Mouse (Mus musculus) right cerebral cortex, postnatal 4 days (tissue): ENCODE results near the gene Pitx2.

Experiments used
- DNase-seq: peaks from one replicate; pipeline ENCODE4 v3.0.0-alpha.2; 2022

Pitx2 gene

DNA sequence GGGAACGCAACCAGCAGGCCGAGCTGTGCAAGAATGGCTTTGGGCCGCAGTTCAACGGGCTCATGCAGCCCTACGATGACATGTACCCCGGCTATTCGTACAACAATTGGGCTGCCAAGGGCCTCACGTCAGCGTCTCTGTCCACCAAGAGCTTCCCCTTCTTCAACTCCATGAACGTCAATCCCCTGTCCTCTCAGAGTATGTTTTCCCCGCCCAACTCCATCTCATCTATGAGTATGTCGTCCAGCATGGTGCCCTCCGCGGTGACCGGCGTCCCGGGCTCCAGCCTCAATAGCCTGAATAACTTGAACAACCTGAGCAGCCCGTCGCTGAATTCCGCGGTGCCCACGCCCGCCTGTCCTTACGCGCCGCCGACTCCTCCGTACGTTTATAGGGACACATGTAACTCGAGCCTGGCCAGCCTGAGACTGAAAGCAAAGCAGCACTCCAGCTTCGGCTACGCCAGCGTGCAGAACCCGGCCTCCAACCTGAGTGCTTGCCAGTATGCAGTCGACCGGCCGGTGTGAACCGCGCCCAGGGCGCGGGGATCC is 18.8 kb downstream of the Pitx2 start:
- no peak for DNase-seq

DNA sequence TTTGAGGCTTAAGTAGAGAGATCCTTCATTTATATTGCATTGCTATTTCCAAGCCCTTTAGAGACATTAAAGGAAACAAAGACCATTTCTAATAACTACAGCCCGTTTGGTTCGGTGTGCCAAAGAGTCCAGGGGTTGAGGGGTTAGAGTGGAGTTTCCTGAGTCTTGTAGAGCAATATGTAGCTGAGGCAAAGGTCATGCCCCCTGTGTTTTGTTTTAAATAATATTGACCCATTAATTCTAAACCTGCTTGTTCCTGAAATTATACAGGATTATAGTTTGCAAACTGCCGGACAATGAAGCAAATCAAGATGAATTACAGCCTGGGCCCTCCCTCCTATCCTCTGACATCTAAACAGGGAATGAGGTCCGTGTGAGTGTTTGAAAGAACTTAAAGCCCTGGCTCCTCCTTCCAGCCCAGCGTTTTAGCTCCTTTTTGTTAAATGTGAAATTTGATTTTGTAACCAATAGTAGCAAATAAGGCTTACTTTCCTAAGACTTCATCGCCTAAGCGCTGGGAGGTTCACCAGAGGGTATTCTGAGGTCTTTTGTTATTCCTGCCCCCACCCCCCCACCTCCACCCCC is 20.5 kb downstream of the Pitx2 start:
- DNase-seq: no peak

DNA sequence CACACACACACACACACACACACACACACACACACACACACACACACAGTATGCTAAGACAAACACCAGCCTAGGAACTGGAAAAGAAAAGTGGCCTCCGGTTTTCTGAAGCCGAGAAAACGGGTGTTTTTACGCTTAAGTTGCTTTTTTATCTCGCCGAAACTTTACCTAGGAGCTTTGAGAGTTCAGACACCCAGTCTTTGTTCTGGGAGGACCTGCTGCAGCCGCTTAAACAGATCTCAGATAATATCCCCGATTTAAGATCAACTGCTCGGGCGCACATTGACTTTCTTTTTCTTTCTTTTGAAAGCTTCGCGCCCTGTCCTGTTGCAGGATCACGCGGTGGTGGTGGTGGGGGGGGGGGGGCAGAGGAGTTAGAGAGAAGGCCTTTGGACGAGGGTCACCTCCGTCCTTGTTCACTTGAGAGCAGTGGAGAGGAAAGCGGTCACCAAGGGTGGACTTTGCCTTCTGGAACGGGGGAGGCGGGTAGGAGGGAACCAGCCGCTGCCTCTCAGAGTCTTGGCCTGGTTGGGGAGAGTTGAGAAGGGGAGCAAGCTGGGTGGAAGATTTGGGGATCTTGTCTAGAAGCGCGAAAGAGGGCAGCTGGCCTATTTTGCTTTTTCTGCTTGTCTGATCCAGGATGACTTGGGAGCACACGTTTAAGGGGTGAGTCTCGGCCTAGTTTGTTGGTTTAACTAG is 21.2 kb downstream of the Pitx2 start:
- DNase-seq: no peak

DNA sequence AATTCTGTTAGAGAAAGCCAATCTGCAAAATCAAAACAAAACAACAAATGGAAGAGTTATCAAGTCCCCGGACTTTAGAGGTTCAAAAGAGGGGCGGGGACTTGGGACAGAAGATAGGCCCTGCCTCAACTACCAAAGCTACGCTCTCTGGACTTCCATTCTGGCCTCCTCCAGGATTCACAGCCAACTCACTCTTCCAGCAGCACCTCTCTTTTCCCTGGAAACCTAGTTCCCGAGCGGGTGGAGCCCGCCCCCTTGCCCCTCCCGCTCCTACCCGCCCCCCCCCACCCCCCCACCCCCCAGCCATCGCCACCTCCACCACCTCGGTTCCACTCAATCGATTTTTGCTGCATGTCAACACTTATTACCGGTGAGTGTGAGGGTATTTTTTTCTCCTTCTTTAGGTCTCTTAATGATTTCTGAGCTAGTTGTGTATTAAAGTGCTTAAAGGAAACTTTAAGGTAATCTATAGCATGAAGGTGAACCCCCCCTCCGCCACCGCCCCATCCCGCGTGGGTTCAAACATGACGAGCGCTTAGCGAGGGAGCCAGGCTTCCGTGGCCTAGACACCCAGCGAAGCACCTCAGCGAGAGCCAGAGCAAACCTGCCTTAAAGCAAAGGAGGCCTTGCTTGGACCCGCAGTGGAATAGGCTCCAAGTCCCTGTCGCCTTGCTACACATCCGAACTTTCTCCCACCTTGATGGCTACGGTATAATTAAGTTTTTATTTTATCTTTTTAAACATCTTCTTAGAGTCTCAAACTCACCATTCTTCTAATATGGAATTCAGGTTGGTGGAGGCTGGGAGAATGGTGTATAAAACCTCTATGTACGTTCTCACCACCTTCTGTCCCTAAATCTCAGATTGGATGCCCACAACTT is 21.9 kb downstream of the Pitx2 start:
- no peak for DNase-seq

DNA sequence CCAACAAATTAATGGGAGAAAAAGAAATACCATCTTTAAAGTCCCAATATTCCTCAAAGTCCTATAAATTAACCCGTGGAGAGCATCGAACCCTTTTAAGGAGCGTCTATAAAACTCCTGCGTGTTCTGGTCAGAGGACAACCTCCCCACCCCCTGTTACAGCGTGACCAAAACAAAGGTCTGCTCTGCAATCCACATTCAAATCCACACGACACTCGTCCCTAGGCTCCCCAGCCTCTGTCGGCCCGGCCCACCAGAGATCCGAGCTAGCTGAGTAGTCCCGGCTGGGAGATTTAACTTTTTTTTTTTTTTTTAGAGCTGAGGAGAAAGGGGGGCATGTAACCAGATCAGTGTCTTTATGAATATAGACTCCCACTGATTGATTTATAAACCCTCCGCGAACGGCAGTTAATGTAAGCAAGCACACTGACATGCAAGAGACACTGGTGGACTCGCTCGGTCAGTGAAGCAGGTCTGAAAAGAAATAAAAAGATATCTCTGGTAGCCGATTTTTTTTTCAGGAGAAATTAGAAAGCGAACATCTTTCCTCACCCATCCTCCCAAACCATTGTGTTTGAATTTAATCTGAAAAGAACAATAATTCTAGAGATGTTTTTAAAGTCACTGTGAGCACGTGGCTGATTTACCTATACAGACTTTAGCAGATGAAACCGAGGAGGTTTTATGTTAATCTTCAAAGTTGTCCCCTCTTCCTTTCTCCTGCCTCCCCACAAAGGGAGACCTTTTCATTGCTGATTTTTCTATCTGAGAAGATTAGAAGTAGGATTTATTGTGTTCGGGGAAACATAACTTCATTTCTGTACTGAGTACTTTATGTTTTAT is 23.0 kb downstream of the Pitx2 start:
- no peak for DNase-seq

DNA sequence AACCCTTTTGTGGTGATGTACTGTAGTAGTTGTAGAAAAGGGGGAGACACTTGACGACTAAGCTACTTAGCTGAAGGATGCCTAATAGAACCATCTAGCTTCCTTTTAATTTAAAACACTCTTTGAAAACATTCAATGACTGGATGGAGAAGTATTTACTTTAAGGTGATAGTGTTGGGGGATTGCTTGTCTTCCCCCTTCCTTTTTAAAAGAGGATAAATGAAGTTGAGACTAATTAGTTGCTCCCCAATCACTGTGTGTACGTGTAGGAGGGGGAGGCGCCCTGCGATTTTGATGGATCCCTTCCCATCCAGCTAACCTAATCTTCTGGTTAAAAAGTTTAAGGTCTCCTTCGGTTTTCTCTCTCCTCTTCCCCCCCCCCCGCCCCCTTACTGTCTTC is 23.7 kb downstream of the Pitx2 start:
- no peak for DNase-seq

DNA sequence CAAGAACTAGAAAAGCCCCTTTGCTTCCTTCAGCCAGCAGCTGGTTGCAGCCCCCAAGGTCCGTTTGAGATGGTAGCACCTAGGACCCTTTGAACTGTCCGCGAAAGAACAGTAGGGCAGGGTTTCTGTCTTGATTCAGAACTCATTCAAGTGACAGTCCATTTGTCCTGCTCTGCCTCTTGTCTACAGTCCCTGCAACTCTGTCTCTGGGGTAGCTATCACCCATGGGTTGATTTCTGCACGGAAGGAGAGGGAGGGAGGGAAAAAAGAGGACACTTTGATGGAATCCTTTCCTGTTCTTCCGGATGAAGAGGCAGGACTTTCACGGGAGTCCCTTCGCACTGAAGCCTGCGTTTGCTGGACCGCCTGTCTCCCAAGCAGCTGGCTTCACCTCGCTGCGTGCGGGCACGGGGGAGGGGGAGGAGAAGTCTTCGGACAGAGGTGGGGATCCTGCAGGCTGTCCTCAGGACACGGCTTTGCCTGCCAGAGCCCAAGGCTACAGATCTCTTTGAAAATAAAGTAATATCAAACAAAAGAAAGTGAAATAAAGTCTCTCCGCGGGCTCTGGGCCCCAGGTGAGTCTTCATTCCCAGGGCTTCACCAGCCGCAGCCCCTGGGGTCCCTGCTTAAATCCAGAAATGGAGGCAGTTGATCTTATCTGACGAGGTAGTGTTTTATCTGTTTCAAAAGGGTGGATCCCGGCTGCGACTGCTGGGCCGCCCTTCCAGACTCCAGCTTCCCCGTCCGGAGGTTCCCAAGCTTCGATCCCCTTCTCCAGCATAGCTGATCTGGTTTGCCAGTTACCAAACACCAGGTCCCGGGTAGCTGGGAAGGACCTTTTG is 24.5 kb downstream of the Pitx2 start:
- no peak for DNase-seq

DNA sequence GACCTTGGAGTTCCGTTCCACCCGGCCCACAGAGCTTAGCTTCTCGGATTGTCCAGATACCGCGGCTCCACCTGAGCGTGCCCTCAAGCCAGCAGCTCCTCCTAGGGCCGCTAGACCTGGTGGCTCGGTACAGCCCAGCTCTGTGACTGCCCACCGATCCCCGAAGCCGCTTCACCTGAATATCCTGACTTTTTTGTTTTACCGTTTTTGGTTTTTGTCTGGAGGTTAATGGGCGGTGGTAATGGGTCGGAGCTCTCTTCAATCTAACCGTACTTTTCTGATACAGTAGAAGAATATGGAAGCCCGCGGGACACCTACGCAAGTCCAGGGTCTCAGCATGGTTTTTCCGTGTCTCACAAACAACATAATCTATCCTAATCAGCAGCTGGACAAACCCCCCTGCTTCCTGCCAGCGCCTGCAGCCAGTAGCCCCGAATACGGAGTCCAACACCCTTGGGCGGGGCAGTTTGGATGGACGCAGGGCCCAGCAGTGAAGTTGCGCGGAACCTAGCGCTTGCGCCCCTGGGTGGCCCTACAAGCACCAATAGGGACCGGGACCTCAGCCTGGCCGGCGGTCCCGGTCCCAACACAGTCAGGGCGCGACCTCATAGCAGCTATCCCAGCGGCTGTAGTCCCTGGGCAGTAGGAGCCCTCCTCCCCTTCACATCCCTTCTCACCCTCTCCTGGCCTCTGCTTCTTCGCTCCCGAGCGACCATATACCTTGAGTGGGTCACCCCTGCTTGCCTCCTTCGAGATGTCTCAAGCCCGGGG is 25.3 kb downstream of the Pitx2 start:
- no peak for DNase-seq

DNA sequence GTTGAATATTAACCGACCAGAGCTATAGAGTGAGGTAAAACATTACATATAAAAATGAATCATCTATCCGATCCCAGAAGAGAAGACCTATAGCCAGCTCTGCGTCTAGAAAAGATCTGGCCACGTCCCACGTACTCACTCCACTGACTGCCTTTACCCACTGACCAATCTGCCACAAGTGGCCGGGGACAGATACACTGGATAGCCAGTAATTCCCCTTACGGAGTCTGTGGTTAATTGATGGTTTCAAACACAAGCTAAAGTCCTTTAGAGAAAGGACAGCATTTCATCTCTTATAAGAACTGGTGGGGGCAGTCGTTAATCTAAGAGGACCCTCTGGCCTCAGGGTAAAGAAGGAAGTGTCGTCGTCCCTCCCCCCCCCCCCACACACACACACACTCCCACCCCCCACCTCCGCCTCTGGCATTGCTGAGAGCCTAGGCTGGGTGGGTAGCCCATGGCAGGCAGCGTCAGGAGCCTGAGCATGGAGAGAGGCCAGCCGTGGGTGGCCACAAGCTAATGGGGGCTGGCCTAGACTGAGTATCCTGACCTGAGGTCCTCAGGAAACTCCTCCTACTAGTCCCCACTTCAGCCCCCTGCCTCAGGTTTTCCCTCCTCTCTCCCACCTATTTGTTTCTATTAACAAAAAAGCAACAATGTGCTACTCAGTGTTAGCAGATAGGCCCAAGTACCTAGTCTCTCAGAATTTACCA is 26.1 kb downstream of the Pitx2 start:
- DNase-seq: no peak

DNA sequence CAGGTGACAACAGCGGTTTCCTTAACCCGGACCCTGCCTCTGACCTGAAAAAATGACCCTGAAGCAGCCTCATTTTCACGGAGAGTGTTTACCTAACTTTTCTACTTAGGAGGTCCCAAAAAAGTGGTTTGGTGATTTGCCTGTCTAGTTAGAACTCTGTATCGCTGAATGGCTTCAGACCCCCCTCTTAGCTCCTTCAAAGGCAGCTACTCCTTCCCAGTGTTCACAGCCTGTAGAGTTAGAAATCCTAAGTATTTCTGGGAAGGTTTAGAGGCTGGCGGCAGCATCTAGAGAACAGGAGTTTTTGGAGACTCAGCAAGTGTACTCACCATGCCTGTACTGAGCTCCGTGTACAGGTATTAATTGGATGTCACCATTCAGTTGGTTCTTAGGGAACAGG is 27.0 kb downstream of the Pitx2 start:
- no peak for DNase-seq

DNA sequence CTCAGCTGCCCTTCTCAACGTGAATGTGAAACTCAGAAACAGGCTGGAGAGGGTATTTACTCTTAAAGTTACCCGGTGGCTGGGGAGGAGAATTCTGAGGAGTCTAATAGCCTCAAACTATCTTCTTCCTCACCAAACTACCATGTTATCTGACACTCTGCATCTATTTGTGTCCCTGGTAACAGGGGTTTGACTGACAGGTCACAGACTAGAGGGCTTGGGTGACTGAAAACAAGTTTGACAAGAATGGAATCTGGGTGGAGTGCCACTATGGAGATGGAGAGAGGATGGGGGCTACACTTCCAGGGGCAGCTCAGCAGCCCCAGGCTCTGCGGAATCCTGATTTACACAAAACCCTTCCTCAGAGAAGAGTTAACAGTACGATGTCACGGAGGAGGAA is 27.7 kb downstream of the Pitx2 start:
- no peak for DNase-seq

DNA sequence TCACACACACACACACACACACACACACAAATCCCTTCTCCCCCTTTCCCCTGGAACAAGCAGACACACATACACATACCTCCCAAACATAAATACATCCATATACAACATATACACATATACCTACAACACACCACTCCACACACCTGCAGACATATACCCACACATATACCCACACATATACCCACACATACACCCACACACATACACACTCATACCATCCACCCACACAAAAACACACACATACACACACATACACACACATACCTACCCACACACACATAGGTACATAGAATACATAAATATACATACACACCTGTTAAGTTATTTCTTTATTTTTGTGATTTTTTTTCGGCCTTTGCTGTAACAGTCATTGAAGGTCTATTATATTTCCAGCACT is 38.3 kb downstream of the Pitx2 start:
- DNase-seq: no peak

DNA sequence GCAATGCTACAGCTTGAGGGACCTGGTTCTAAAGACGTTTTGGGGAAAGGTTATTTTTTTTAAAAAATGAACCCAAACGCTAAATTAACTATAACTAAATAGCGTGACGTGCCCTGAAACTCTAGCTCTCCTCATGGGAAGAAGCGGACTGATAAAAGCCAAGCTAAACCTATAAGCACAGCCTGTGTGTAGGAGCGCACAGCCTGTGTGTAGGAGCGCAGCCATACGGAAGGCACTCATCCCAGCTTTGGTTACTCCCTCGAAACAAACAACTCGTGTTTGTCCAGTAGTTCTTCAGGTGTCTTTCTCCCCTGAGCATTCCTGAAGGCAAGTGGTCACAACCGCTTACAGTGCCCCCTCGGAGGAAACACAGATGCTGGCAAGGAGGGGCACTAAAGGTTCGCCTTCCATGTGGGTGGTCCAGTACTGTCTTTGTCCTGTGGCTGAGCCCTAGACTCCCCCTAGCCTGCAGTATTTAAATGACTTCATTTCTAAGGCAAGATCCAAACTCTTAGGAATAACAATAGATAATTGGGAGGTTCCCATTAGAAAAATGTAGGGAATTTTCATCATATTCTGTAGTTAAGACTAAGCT is 39.1 kb downstream of the Pitx2 start:
- no peak for DNase-seq

DNA sequence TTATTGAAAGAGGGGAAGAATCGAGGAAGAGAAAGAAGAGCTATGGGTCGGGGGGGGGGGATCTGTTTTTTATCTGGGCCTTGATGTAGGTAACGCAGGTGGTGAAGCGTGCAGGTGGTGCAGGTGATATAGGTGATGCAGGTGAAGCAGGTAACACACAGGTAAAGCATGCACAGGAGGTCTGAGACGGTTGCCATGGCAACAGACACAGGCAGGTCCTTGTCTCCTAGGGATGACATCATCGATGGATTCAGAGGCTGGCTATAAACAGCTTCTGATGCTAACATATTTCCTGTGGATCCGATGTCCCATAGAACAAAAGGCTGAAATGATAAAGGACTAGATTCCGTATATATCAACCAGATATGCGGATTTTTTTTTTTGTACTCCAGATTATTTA is 51.3 kb downstream of the Pitx2 start:
- no peak for DNase-seq

DNA sequence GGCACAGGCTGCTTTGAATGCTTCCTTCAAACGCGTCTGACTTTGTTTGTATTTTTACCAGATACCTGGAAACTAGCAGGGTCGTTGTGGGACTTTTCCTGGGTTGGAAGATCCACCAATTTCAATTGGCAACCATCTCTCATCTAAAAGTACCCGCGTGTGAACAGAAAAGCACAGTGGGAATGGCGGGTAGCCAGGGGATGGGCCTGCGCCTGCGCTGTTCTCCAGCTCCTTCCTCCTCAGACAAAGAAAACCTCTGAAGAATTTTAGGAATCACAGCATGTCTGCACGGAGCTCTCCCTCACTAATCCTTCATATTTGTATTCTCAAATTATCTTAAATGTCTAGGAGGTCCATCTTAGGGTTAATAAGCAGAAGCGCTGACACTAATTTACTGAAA is 54.6 kb downstream of the Pitx2 start:
- DNase-seq: peak; percentile 27

DNA sequence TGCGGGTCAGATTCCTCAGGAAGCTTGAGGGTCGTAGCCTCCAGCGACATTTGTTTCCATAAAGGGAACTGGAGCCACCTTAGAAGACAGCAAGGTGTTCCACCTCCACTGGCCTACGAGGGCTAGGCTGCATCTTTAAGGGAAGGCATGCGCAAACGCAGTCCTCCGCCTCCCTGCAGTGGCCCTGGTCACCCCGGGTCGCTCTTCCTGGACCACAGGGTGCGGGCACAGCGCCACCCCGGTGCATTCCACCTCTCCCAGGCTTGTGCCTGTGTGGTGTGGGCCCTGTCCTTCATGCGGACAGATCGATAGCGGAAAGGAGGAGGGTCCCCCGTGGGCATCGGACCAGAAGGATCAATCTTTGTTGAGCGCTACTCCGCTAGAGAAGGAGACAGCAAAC is 56.6 kb downstream of the Pitx2 start:
- DNase-seq: no peak

DNA sequence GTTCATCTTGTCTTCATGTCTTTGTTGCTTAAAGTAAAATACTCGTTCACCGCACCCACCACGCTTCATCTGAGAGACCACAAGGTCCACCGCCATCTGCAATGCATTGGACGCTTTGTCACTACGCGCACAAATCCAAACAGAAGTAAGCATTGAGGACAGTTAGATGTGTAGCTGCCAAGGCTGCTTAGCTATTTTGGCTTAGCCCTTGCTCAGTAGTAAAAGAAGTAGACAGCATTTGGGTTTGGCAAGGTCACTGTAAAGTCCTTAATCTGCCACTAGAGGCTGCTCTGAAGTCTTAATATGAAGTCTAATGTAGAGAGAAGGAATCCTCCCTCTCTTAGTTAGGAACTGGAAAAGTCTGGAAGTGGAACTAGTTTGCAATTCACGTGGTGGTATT is 57.1 kb downstream of the Pitx2 start:
- DNase-seq: no peak

DNA sequence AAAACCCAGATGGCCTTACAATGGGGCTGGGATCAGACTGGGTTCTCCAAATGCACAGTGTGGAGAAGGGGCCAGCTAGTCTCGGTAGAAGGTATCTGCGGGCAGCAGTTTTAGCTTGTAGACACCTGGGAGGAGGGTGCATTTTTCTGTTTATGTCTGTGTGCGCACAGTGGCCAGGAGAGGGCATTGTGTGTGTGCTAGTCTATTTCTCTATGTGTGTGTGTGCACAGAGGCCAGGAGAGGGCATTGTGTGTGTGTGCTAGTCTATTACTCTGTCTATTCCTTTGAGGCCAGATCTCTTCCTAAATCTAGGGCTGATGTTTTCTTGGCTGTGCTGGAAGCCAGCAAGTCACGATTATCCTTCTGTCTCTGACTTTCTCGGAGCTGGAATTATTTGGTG is 58.8 kb downstream of the Pitx2 start:
- DNase-seq: no peak
